Mouse (Mus musculus): ENCODE measurements around the gene Gak. TPM values are rescaled to one million over a fixed set of nuclear protein-coding genes. Genes with fewer than 3 reads are reported as not detected.

Gak gene
- total and polyA plus RNA-seq, 3 experiments, result 49.9 to 67.3 (median 65.2) TPM

DNA sequence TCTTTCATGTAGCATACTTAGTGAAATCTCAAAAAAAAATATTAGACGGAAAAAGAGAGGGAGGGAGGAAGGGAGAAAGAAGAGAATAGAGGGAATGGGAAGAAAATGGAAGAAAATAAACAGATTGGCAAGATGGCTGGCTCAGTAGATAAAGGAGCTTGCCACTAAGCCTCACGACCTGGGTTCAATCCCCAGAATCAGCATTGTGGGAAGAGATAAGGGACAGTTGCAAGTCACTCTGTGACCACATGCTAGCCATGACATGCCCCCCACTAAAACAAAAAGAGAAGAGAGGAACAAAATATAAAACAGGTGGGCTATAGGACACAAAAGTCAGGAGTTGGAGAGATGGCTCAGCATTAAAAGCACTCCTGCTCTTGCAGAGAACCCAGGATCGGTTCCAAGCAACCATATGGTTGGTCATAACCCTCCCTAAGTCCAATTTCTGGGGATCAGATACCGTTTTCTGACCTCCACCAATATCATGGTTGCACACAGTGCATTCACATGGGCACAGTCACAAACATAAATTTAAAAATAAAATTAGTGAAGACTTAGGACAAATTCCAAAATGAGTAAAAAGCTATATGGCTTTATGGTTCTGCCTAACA lies 3.4 kb downstream of the Gak start:
- Histone ChIP-seq H3K27me3 (replicated peaks) (no peaks in the 10 kb centered on the region), H3K4me1 (ENCODE audit: control insufficient read depth in 1 of 2, insufficient read depth in 2 of 2) (peaks cover 10 to 30% of the 10 kb centered on the region in 2 experiments; a peak in 3 of 4 replicates), H3K4me3 (replicated peaks in 1 of 3; ENCODE audit: low read depth in 2 of 3, low read length in 2 of 3, poor library complexity in 1 of 3) (no peak overlapping the region), H3K9ac (ENCODE audit: insufficient read depth, low read depth) (peak overlapping the region; percentile 9; the same call in 1 of the 2 replicates), H3K79me2 (replicated peaks; ENCODE audit: control insufficient read depth, extremely low read depth, insufficient read depth, poor library complexity, severe bottlenecking) (peaks cover 43% of the 10 kb centered on the region), H3K9me3 (replicated peaks; ENCODE audit: low read length) (no peaks in the 10 kb centered on the region), H3K4me2 (ENCODE audit: insufficient read depth, low read depth, poor library complexity, severe bottlenecking) (no peak overlapping the region), H3K27ac (ENCODE audit: insufficient read depth, low read depth) (no peak overlapping the region), H3K36me3 (replicated peaks in 1 of 2; ENCODE audit: control insufficient read depth in 1 of 2, insufficient read depth in 1 of 2, low read length in 1 of 2) (peaks cover 33 to 48% of the 10 kb centered on the region in 2 experiments)
- in situ Hi-C loops (cut with MboI; ENCODE audit: low pct_ligation_motif_present, low pct_unique_long_range_greater_than_20kb, low sequenced_read_pairs), result no loop called here
- TF ChIP-seq IRF4 (IDR thresholded peaks at IDR 0.05; ENCODE audit: low read depth, low read length), result no peak
- no peak for TF ChIP-seq E2F4 (IDR thresholded peaks at IDR 0.05; ENCODE audit: insufficient replicate concordance, low read depth, low read length)
- no peak for TF ChIP-seq POLR2A (IDR thresholded peaks at IDR 0.05; ENCODE audit: low read depth, low read length)
- no peak for TF ChIP-seq RCOR1 (conservative IDR thresholded peaks at IDR 0.05; ENCODE audit: low read depth, low read length)
- TF ChIP-seq EP300 (IDR thresholded peaks at IDR 0.05; ENCODE audit: low read length), result no peak
- TF ChIP-seq MEF2A (IDR thresholded peaks at IDR 0.05; ENCODE audit: borderline replicate concordance, low read depth, low read length), result no peak
- no peak for DNase-seq (ENCODE audit: extremely low read depth)
- dilution Hi-C loops (cut with MboI; ENCODE audit: extremely low pct_ligation_motif_present, extremely low pct_unique_long_range_greater_than_20kb, low sequenced_read_pairs), result no loop called here

- Histone ChIP-seq H3K9me3 (replicated peaks; ENCODE audit: low read length) (no peaks in the 10 kb centered on the region), H3K27me3 (replicated peaks) (no peaks in the 10 kb centered on the region), H3K36me3 (replicated peaks in 1 of 2; ENCODE audit: control insufficient read depth in 1 of 2, insufficient read depth in 1 of 2, low read length in 1 of 2) (peaks cover 56 to 83% of the 10 kb centered on the region in 2 experiments), H3K4me2 (ENCODE audit: insufficient read depth, low read depth, poor library complexity, severe bottlenecking) (no peak overlapping the region), H3K9ac (ENCODE audit: insufficient read depth, low read depth) (no peak overlapping the region), H3K79me2 (replicated peaks; ENCODE audit: control insufficient read depth, extremely low read depth, insufficient read depth, poor library complexity, severe bottlenecking) (peaks cover 23% of the 10 kb centered on the region), H3K4me3 (replicated peaks in 1 of 3; ENCODE audit: low read depth in 2 of 3, low read length in 2 of 3, poor library complexity in 1 of 3) (no peak overlapping the region), H3K27ac (ENCODE audit: insufficient read depth, low read depth) (no peak overlapping the region), H3K4me1 (ENCODE audit: control insufficient read depth in 1 of 2, insufficient read depth in 2 of 2) (peaks cover 0 to 9% of the 10 kb centered on the region in 2 experiments; a peak in 2 of 4 replicates)
- no peak for TF ChIP-seq RAD21 (IDR thresholded peaks at IDR 0.05; ENCODE audit: low read depth, low read length)
- TF ChIP-seq CHD1 (IDR thresholded peaks at IDR 0.05; ENCODE audit: low read depth, low read length), result no peak
- no peak for TF ChIP-seq ZNF384 (IDR thresholded peaks at IDR 0.05; ENCODE audit: low read depth, low read length)
- no peak for TF ChIP-seq ELF1 (IDR thresholded peaks at IDR 0.05; ENCODE audit: low read depth, low read length)
- no peak for TF ChIP-seq UBTF (IDR thresholded peaks at IDR 0.05; ENCODE audit: low read depth, low read length)
- no peak for TF ChIP-seq JUN (IDR thresholded peaks at IDR 0.05; ENCODE audit: insufficient read depth, low read depth, low read length)
- no peak for TF ChIP-seq ZC3H11A (IDR thresholded peaks at IDR 0.05; ENCODE audit: low read depth, low read length)
- no peak for TF ChIP-seq MAZ (IDR thresholded peaks at IDR 0.05; ENCODE audit: low read depth, low read length)
- TF ChIP-seq MYC (IDR thresholded peaks at IDR 0.05; ENCODE audit: low read depth, low read length), result no peak
- TF ChIP-seq EP300 (IDR thresholded peaks at IDR 0.05; ENCODE audit: low read length), result no peak
- TF ChIP-seq MAX (IDR thresholded peaks at IDR 0.05; ENCODE audit: low read length), result no peak
- TF ChIP-seq CTCF (conservative IDR thresholded peaks at IDR 0.05 in 1 of 2, IDR thresholded peaks at IDR 0.05 in 1 of 2; ENCODE audit: low read depth in 2 of 2, low read length in 2 of 2), result no peak
- TF ChIP-seq ZMIZ1 (IDR thresholded peaks at IDR 0.05; ENCODE audit: low read depth, low read length), result no peak
- no peak for TF ChIP-seq PAX5 (IDR thresholded peaks at IDR 0.05; ENCODE audit: low read length)
- no peak for TF ChIP-seq MEF2A (IDR thresholded peaks at IDR 0.05; ENCODE audit: borderline replicate concordance, low read depth, low read length)
- TF ChIP-seq ETS1 (conservative IDR thresholded peaks at IDR 0.05; ENCODE audit: low read depth, low read length), result no peak
- no peak for TF ChIP-seq POLR2A (IDR thresholded peaks at IDR 0.05; ENCODE audit: low read depth, low read length)
- TF ChIP-seq JUND (conservative IDR thresholded peaks at IDR 0.05; ENCODE audit: low read depth, low read length), result no peak
- dilution Hi-C loops (cut with MboI; ENCODE audit: extremely low pct_ligation_motif_present, extremely low pct_unique_long_range_greater_than_20kb, low sequenced_read_pairs) (no loop called here), in situ Hi-C loops (cut with MboI; ENCODE audit: low pct_ligation_motif_present, low pct_unique_long_range_greater_than_20kb, low sequenced_read_pairs) (no loop called here)
- DNase-seq (ENCODE audit: extremely low read depth), result no peak
Measured at GRCm38 (mm10) chr5:108621870-108622269, 7.7 kb downstream of the Gak start.

Data from CH12.LX (cell line).